ENCODE assay signal across 15 mouse cellular contexts in genomic region chr1:71528808-71529648, GRCm38 (mm10).
"Had no signal": no experiment of that assay in that cellular context is flagged by ENCODE, and none has a peak within 500 bp of the region (broad histone marks: within the 10 kb centered on the region; RNA-seq: fewer than 3 reads in every experiment).

No protein-coding gene starts in this region.

- DNase-seq: kidney, adult 8-10 months; kidney, postnatal 25 days; lung, postnatal 14 days; midbrain, embryonic 14.5 days; right cerebral cortex, postnatal 4 days; spleen, adult 18-20 months; thymus, adult 18-20 months; thymus, postnatal 36 days had no signal

- H3K9me3 ChIP-seq: liver, embryonic 12.5 days; lung, embryonic 15.5 days; midbrain, embryonic 10.5 days; neural tube, embryonic 15.5 days had no signal

- H3K4me3 ChIP-seq: left cerebral cortex, adult 2 months; liver, embryonic 12.5 days; lung, embryonic 15.5 days; midbrain, embryonic 10.5 days; myocyte; neural tube, embryonic 15.5 days had no signal

- ATAC-seq: liver, embryonic 12.5 days had no signal

- H3K27ac ChIP-seq: left cerebral cortex, adult 2 months; liver, embryonic 12.5 days; lung, embryonic 15.5 days; macrophage; midbrain, embryonic 10.5 days; neural tube, embryonic 15.5 days had no signal

- H3K36me3 ChIP-seq: liver, embryonic 12.5 days; lung, embryonic 15.5 days; midbrain, embryonic 10.5 days; neural tube, embryonic 15.5 days had no signal

- H3K4me2 ChIP-seq: liver, embryonic 12.5 days; lung, embryonic 15.5 days; neural tube, embryonic 15.5 days had no signal

- H3K27me3 ChIP-seq: liver, embryonic 12.5 days; lung, embryonic 15.5 days; neural tube, embryonic 15.5 days had no signal

- H3K4me1 ChIP-seq: liver, embryonic 12.5 days; lung, embryonic 15.5 days; midbrain, embryonic 10.5 days; neural tube, embryonic 15.5 days had no signal

- H3K9ac ChIP-seq: liver, embryonic 12.5 days; lung, embryonic 15.5 days; neural tube, embryonic 15.5 days had no signal
